Mouse (Mus musculus): ENCODE measurements around the gene Bst1.

The Bst1 gene

GRCm38 (mm10) chr5:43853868-43854488 lies 35.3 kb downstream of the Bst1 start:
- DNase-seq (ENCODE audit: extremely low read depth, low read depth, low spot score): no peak

- DNase-seq (ENCODE audit: extremely low read depth, low read depth, low spot score): no peak
Observed at GRCm38 (mm10) chr5:43855769-43856168, 37.1 kb downstream of the Bst1 start.

- no peak for DNase-seq (ENCODE audit: extremely low read depth, low read depth, low spot score)
Observed at GRCm38 (mm10) chr5:43859663-43860062, 41.0 kb downstream of the Bst1 start.

- DNase-seq (ENCODE audit: extremely low read depth, low read depth, low spot score): no peak
Observed at GRCm38 (mm10) chr5:43860096-43860495, 41.4 kb downstream of the Bst1 start.

- DNase-seq (ENCODE audit: extremely low read depth, low read depth, low spot score): no peak
Observed at GRCm38 (mm10) chr5:43860670-43861431, 42.2 kb downstream of the Bst1 start.

- DNase-seq (ENCODE audit: extremely low read depth, low read depth, low spot score): no peak
Observed at GRCm38 (mm10) chr5:43863642-43864041, 45.0 kb downstream of the Bst1 start.

- DNase-seq (ENCODE audit: extremely low read depth, low read depth, low spot score): no peak
Observed at GRCm38 (mm10) chr5:43865316-43865715, 46.6 kb downstream of the Bst1 start.

- no peak for DNase-seq (ENCODE audit: extremely low read depth, low read depth, low spot score)
Observed at GRCm38 (mm10) chr5:43868253-43868652, 49.6 kb downstream of the Bst1 start, which contains the start of gene Cd38. Cd38 (plus strand) TSS chr5:43868553.

GRCm38 (mm10) chr5:43868711-43869600 lies 50.3 kb downstream of the Bst1 start:
- no peak for DNase-seq (ENCODE audit: extremely low read depth, low read depth, low spot score)

- no peak for DNase-seq (ENCODE audit: extremely low read depth, low read depth, low spot score)
Observed at GRCm38 (mm10) chr5:43871845-43872244, 53.2 kb downstream of the Bst1 start.

- no peak for DNase-seq (ENCODE audit: extremely low read depth, low read depth, low spot score)
Observed at GRCm38 (mm10) chr5:43872652-43873051, 54.0 kb downstream of the Bst1 start.

- DNase-seq (ENCODE audit: extremely low read depth, low read depth, low spot score): no peak
Observed at GRCm38 (mm10) chr5:43882034-43882433, 63.3 kb downstream of the Bst1 start.

- no peak for DNase-seq (ENCODE audit: extremely low read depth, low read depth, low spot score)
Observed at GRCm38 (mm10) chr5:43885060-43885820, 66.6 kb downstream of the Bst1 start.

GRCm38 (mm10) chr5:43892386-43892785 lies 73.7 kb downstream of the Bst1 start:
- DNase-seq (ENCODE audit: extremely low read depth, low read depth, low spot score): no peak
